ENCODE assay signal across 10 mouse cellular contexts in the genomic region with DNA sequence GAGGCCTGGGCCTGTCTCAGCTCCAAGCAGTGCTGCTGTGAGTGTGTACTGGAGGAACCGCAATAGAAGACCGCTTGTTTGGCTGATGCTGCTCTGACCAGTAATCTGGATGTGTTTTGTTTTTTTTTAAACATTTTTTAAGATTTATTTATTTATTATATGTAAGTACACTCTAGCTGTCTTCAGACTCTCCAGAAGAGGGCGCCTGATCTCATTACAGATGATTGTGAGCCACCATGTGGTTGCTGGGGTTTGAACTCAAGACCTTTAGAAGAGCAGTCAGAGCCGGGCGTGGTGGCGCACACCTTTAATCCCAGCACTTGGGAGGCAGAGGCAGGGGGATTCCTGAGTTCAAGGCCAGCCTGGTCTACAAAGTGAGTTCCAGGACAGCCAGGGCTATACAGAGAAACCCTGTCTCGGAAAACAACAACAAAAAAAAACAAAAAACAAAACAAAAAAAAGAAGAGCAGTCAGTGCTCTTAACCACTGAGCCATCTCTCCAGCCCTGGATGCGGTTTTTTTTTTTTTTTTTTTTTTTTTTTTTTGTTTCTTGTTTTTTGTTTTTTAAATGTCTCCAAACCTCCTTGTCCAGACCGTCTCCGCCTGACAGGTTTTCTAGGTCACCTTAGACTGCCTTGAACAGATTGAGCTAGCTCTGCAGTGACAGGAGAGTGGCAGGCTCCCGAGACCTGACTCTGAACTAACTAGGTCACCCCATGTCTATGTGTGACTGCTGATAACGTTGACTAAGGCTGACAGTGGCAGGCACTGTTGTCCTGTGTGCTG. TPM values are rescaled to one million over a fixed set of nuclear protein-coding genes. Genes with fewer than 3 reads are reported as not detected.
DNase-seq lines count a peak whose midpoint lies in the region; ATAC-seq and TF ChIP-seq lines count a peak whose summit lies in the region.
"Had no signal": no experiment of that assay in that cellular context is flagged by ENCODE, and none has a peak within 500 bp of the region (broad histone marks: within the 10 kb centered on the region; RNA-seq: fewer than 3 reads in every experiment).

No protein-coding gene starts in this region.

- 73% methylated on average over 12 of the region's 12 CpGs for WGBS in heart, postnatal 0 days
- WGBS in midbrain, embryonic 11.5 days = 82% methylated on average over 12 of the region's 12 CpGs
- WGBS in midbrain, embryonic 10.5 days = 82% methylated on average over 12 of the region's 12 CpGs
- WGBS in heart, embryonic 11.5 days (ENCODE audit: insufficient replicate concordance) = 77% methylated on average over 12 of the region's 12 CpGs

- H3K36me3 ChIP-seq in heart, postnatal 0 days (replicated peaks; ENCODE audit: control insufficient read depth, insufficient read depth, low read length) = peaks cover 71% of the 10 kb centered on the region
- peaks cover 19% of the 10 kb centered on the region for H3K36me3 ChIP-seq in midbrain, embryonic 11.5 days (ENCODE audit: control insufficient read depth, insufficient read depth, low read length)
- peaks cover 96% of the 10 kb centered on the region for H3K36me3 ChIP-seq in midbrain, embryonic 10.5 days
- H3K36me3 ChIP-seq in myocyte (ENCODE audit: control insufficient read depth, insufficient read depth) = peaks cover 55% of the 10 kb centered on the region
- H3K36me3 ChIP-seq in heart, embryonic 11.5 days (ENCODE audit: control insufficient read depth, insufficient read depth, low read length) = peaks cover 21% of the 10 kb centered on the region

- peak; percentile 3 for TF ChIP-seq POLR2A in myocyte (IDR thresholded peaks at IDR 0.05; ENCODE audit: insufficient read length, low read depth)

- peak; percentile 44 for TF ChIP-seq CTCF in heart, postnatal 0 days (IDR thresholded peaks at IDR 0.05; ENCODE audit: low read depth)

- no peak for TF ChIP-seq EP300 in heart, postnatal 0 days (IDR thresholded peaks at IDR 0.05; ENCODE audit: low read depth)

- no peaks in the 10 kb centered on the region for H3K4me1 ChIP-seq in heart, postnatal 0 days (ENCODE audit: control insufficient read depth, insufficient read depth)
- H3K4me1 ChIP-seq in midbrain, embryonic 11.5 days (ENCODE audit: control insufficient read depth, insufficient read depth, low read length) = no peaks in the 10 kb centered on the region
- no peaks in the 10 kb centered on the region for H3K4me1 ChIP-seq in midbrain, embryonic 10.5 days
- H3K4me1 ChIP-seq in heart, embryonic 11.5 days (ENCODE audit: control insufficient read depth, insufficient read depth, low read length) = no peaks in the 10 kb centered on the region
- H3K4me1 ChIP-seq: hindbrain, embryonic 15.5 days had no signal

- H3K27me3 ChIP-seq in heart, postnatal 0 days (ENCODE audit: control insufficient read depth, insufficient read depth, low read length) = no peaks in the 10 kb centered on the region
- H3K27me3 ChIP-seq in midbrain, embryonic 11.5 days (ENCODE audit: control insufficient read depth, insufficient read depth, low read length) = no peaks in the 10 kb centered on the region
- H3K27me3 ChIP-seq in midbrain, embryonic 10.5 days (ENCODE audit: low read depth, poor library complexity, severe bottlenecking) = no peaks in the 10 kb centered on the region
- H3K27me3 ChIP-seq in myocyte (ENCODE audit: control insufficient read depth, insufficient read depth, insufficient read length) = no peaks in the 10 kb centered on the region
- no peaks in the 10 kb centered on the region for H3K27me3 ChIP-seq in heart, embryonic 11.5 days (ENCODE audit: control insufficient read depth, insufficient read depth, low read length)
- H3K27me3 ChIP-seq: hindbrain, embryonic 15.5 days had no signal

- H3K9me3 ChIP-seq in heart, postnatal 0 days (replicated peaks; ENCODE audit: control insufficient read depth, low read length) = no peaks in the 10 kb centered on the region
- no peaks in the 10 kb centered on the region for H3K9me3 ChIP-seq in midbrain, embryonic 11.5 days (ENCODE audit: control insufficient read depth, low read length)
- H3K9me3 ChIP-seq in midbrain, embryonic 10.5 days (replicated peaks) = no peaks in the 10 kb centered on the region
- H3K9me3 ChIP-seq in heart, embryonic 11.5 days (replicated peaks; ENCODE audit: control insufficient read depth, low read length) = no peaks in the 10 kb centered on the region
- H3K9me3 ChIP-seq: hindbrain, embryonic 15.5 days had no signal

- no peak overlapping the region for H3K9ac ChIP-seq in heart, postnatal 0 days (replicated peaks; ENCODE audit: low read depth, low read length)
- no peak overlapping the region for H3K9ac ChIP-seq in midbrain, embryonic 11.5 days (ENCODE audit: low read length)
- H3K9ac ChIP-seq in heart, embryonic 11.5 days (ENCODE audit: low read depth, low read length) = no peak overlapping the region
- H3K9ac ChIP-seq: hindbrain, embryonic 15.5 days had no signal

- H3K79me2 ChIP-seq in myocyte (ENCODE audit: control insufficient read depth, insufficient read depth) = no peaks in the 10 kb centered on the region

- H3K27ac ChIP-seq in heart, postnatal 0 days (ENCODE audit: low read depth) = no peak overlapping the region
- H3K27ac ChIP-seq in midbrain, embryonic 11.5 days (ENCODE audit: low read depth, low read length) = no peak overlapping the region
- no peak overlapping the region for H3K27ac ChIP-seq in midbrain, embryonic 10.5 days (replicated peaks)
- H3K27ac ChIP-seq in heart, embryonic 11.5 days (ENCODE audit: low read depth, low read length) = no peak overlapping the region
- H3K27ac ChIP-seq: hindbrain, embryonic 15.5 days had no signal

- intact Hi-C loops in heart, postnatal 36 days (cut with DNase I) = no loop called here

- no peak overlapping the region for H3K4me2 ChIP-seq in heart, postnatal 0 days (ENCODE audit: low read depth, low read length)
- H3K4me2 ChIP-seq in midbrain, embryonic 11.5 days = no peak overlapping the region
- H3K4me2 ChIP-seq in myocyte (ENCODE audit: low read depth) = no peak overlapping the region
- H3K4me2 ChIP-seq in heart, embryonic 11.5 days = no peak overlapping the region
- H3K4me2 ChIP-seq: hindbrain, embryonic 15.5 days had no signal

- DNase-seq in heart, postnatal 0 days (ENCODE audit: low spot score) = peak; percentile 43
- DNase-seq in heart, postnatal 36 days = no peak
- peak; percentile 56 for DNase-seq in midbrain, embryonic 11.5 days (ENCODE audit: low spot score, missing footprints)
- no peak for DNase-seq in midbrain, embryonic 10.5 days (ENCODE audit: low spot score)
- DNase-seq in ZHBTc4 (ENCODE audit: low read depth, low spot score) = peak; percentile 78
- DNase-seq in urinary bladder, postnatal 25 days (ENCODE audit: low spot score) = no peak

- no peak overlapping the region for H3K4me3 ChIP-seq in heart, postnatal 0 days (ENCODE audit: low read depth, low read length)
- no peak overlapping the region for H3K4me3 ChIP-seq in midbrain, embryonic 11.5 days (ENCODE audit: low read depth, low read length)
- no peak overlapping the region for H3K4me3 ChIP-seq in midbrain, embryonic 10.5 days
- H3K4me3 ChIP-seq in myocyte = no peak overlapping the region
- H3K4me3 ChIP-seq in heart, embryonic 11.5 days (ENCODE audit: low read depth, low read length) = no peak overlapping the region
- H3K4me3 ChIP-seq: erythroblast, embryonic 14.5 days; hindbrain, embryonic 15.5 days had no signal

- H3ac ChIP-seq in myocyte (ENCODE audit: control insufficient read depth, insufficient read length) = no peak overlapping the region

- no peak for ATAC-seq in heart, postnatal 0 days (ENCODE audit: insufficient read depth, low read depth)
- ATAC-seq in midbrain, embryonic 11.5 days (ENCODE audit: low FRiP score) = no peak
- no peak for ATAC-seq in heart, embryonic 11.5 days (replicated peaks; ENCODE audit: insufficient number of reproducible peaks, low FRiP score, low TSS enrichment)

RNA-seq across cellular contexts. Expression of a gene that starts 2.4 kb away (rescaled TPM):
- 9.0 and 13.6 TPM in 2 replicates for total RNA-seq in heart, postnatal 0 days (2014; rRNA removed; ENCODE audit: low replicate concordance)
- polyA plus RNA-seq in heart, postnatal 0 days (2015; fragmentation: Nextera tagmentation; extraction: Ambion mirVana) = 15.4 and 16.1 TPM in 2 replicates
- total RNA-seq in heart, postnatal 36 days (2021) = 10 to 100 TPM; 26.9 to 30.9 TPM
- 33.7 and 37.8 TPM in 2 replicates for polyA plus RNA-seq in midbrain, embryonic 11.5 days (2014; fragmentation: Nextera tagmentation; extraction: Ambion mirVana)
- polyA plus RNA-seq in midbrain, embryonic 10.5 days (2016; fragmentation: Nextera tagmentation; extraction: Ambion mirVana) = 34.3 and 37.7 TPM in 2 replicates
- polyA plus RNA-seq in myocyte (2012; fragmentation: generic; extraction: Trizol) = 47.6 TPM
- polyA plus RNA-seq in heart, embryonic 11.5 days (2014; fragmentation: Nextera tagmentation; extraction: Ambion mirVana) = 23.8 TPM in 2 replicates

RNA-seq across cellular contexts. Expression of a gene that starts 11.3 kb away (rescaled TPM):
- 204 and 222 TPM in 2 replicates for total RNA-seq in heart, postnatal 0 days (2014; rRNA removed; ENCODE audit: low replicate concordance)
- polyA plus RNA-seq in heart, postnatal 0 days (2015; fragmentation: Nextera tagmentation; extraction: Ambion mirVana) = 109 and 123 TPM in 2 replicates
- 10 to 100 TPM; 51.0 to 55.2 TPM for total RNA-seq in heart, postnatal 36 days (2021)
- 275 and 283 TPM in 2 replicates for polyA plus RNA-seq in midbrain, embryonic 11.5 days (2014; fragmentation: Nextera tagmentation; extraction: Ambion mirVana)
- 323 and 376 TPM in 2 replicates for polyA plus RNA-seq in midbrain, embryonic 10.5 days (2016; fragmentation: Nextera tagmentation; extraction: Ambion mirVana)
- polyA plus RNA-seq in myocyte (2012; fragmentation: generic; extraction: Trizol) = 129 TPM
- 193 and 203 TPM in 2 replicates for polyA plus RNA-seq in heart, embryonic 11.5 days (2014; fragmentation: Nextera tagmentation; extraction: Ambion mirVana)

RNA-seq across cellular contexts. Expression of a gene that starts 22.9 kb away (rescaled TPM):
- not detected in 2 replicates for total RNA-seq in heart, postnatal 0 days (2014; rRNA removed; ENCODE audit: low replicate concordance)
- polyA plus RNA-seq in heart, postnatal 0 days (2015; fragmentation: Nextera tagmentation; extraction: Ambion mirVana) = not detected in 2 replicates
- total RNA-seq in heart, postnatal 36 days (2021) = not detected
- polyA plus RNA-seq in midbrain, embryonic 11.5 days (2014; fragmentation: Nextera tagmentation; extraction: Ambion mirVana) = not detected in 2 replicates
- not detected in 2 replicates for polyA plus RNA-seq in midbrain, embryonic 10.5 days (2016; fragmentation: Nextera tagmentation; extraction: Ambion mirVana)
- not detected for polyA plus RNA-seq in myocyte (2012; fragmentation: generic; extraction: Trizol)
- polyA plus RNA-seq in heart, embryonic 11.5 days (2014; fragmentation: Nextera tagmentation; extraction: Ambion mirVana) = not detected in 2 replicates
- polyA plus RNA-seq: erythroblast, embryonic 14.5 days; hindbrain, embryonic 15.5 days had no signal

RNA-seq across cellular contexts. Expression of a gene that starts 33.7 kb away (rescaled TPM):
- total RNA-seq in heart, postnatal 0 days (2014; rRNA removed; ENCODE audit: low replicate concordance) = not detected in 2 replicates
- not detected in 2 replicates for polyA plus RNA-seq in heart, postnatal 0 days (2015; fragmentation: Nextera tagmentation; extraction: Ambion mirVana)
- total RNA-seq in heart, postnatal 36 days (2021) = not detected
- 0.04 TPM in 1 of 2 replicates, not detected in the other for polyA plus RNA-seq in midbrain, embryonic 11.5 days (2014; fragmentation: Nextera tagmentation; extraction: Ambion mirVana)
- polyA plus RNA-seq in midbrain, embryonic 10.5 days (2016; fragmentation: Nextera tagmentation; extraction: Ambion mirVana) = 0.10 TPM in 1 of 2 replicates, not detected in the other
- polyA plus RNA-seq in myocyte (2012; fragmentation: generic; extraction: Trizol) = 0.01 TPM
- polyA plus RNA-seq in heart, embryonic 11.5 days (2014; fragmentation: Nextera tagmentation; extraction: Ambion mirVana) = not detected in 2 replicates
- polyA plus RNA-seq: erythroblast, embryonic 14.5 days had no signal

RNA-seq across cellular contexts. Expression of a gene that starts 48.5 kb away (rescaled TPM):
- 25.2 and 37.2 TPM in 2 replicates for total RNA-seq in heart, postnatal 0 days (2014; rRNA removed; ENCODE audit: low replicate concordance)
- 36.8 and 39.0 TPM in 2 replicates for polyA plus RNA-seq in heart, postnatal 0 days (2015; fragmentation: Nextera tagmentation; extraction: Ambion mirVana)
- 10 to 100 TPM; 25.0 to 26.5 TPM for total RNA-seq in heart, postnatal 36 days (2021)
- polyA plus RNA-seq in midbrain, embryonic 11.5 days (2014; fragmentation: Nextera tagmentation; extraction: Ambion mirVana) = 58.4 and 62.2 TPM in 2 replicates
- 68.6 and 75.1 TPM in 2 replicates for polyA plus RNA-seq in midbrain, embryonic 10.5 days (2016; fragmentation: Nextera tagmentation; extraction: Ambion mirVana)
- 46.3 TPM for polyA plus RNA-seq in myocyte (2012; fragmentation: generic; extraction: Trizol)
- polyA plus RNA-seq in heart, embryonic 11.5 days (2014; fragmentation: Nextera tagmentation; extraction: Ambion mirVana) = 80.9 and 81.0 TPM in 2 replicates

Comparison
In these comparisons a context has a peak if more than half of its experiments do, and no peak if none do; other contexts are left out.
1. DNase-seq: peak in heart, postnatal 0 days (single experiment), midbrain, embryonic 11.5 days (single experiment) and ZHBTc4 (single experiment); none in heart, postnatal 36 days (0 of 2), midbrain, embryonic 10.5 days (single experiment) and urinary bladder, postnatal 25 days (single experiment).